Mouse (Mus musculus): ENCODE measurements around the gene Pthlh. TPM values are rescaled to one million over a fixed set of nuclear protein-coding genes. Genes with fewer than 3 reads are reported as not detected.
"Not testable (repeated sequence)": the region's sequence is repeated elsewhere in the genome, so short reads cannot be mapped to it uniquely, and the experiment has no call there.

The Pthlh gene
- 1 to 10 TPM in 1 of 2 experiments, under 1 TPM in 1; 0.88 to 1.1 TPM for total RNA-seq (2021)
- long read RNA-seq, experiment 1, partial matches to known transcripts, result 0 of 1 reads
- long read RNA-seq, experiment 1, other reads (novel, unspliced or antisense), result 0 of 1 reads
- long read RNA-seq, experiment 2, partial matches to known transcripts, result 1 of 4 reads
- long read RNA-seq, experiment 2, other reads (novel, unspliced or antisense), result 0 of 4 reads

GRCm38 (mm10) chr6:147263587-147264565 is at the start of gene Pthlh:
Gene Pthlh, minus strand, starts transcription at chr6:147264183.
- peak; percentile 64 to 69 for DNase-seq
- intact Hi-C loops (cut with DNase I), result loop anchor here (5.0 to 10.0 kb wide), 2 partner anchors 548 to 691 kb away; no protein-coding TSS in a partner anchor

- no peak for DNase-seq
- intact Hi-C loops (cut with DNase I), result no loop called here
Observed at GRCm38 (mm10) chr6:147313331-147313730, 49.3 kb upstream of the Pthlh start.

GRCm38 (mm10) chr6:147310435-147310978 is 46.5 kb upstream of the Pthlh start:
- DNase-seq, result no peak
- intact Hi-C loops (cut with DNase I), result no loop called here

- DNase-seq, result peak; percentile 2 to 5
- intact Hi-C loops (cut with DNase I), result no loop called here
Observed at GRCm38 (mm10) chr6:147310035-147310434, 46.1 kb upstream of the Pthlh start.

- DNase-seq, result peak; percentile 3 to 4
- intact Hi-C loops (cut with DNase I), result not testable (repeated sequence)
Observed at GRCm38 (mm10) chr6:147304236-147304635, 40.3 kb upstream of the Pthlh start.

- no peak for DNase-seq
- intact Hi-C loops (cut with DNase I), result no loop called here
Observed at GRCm38 (mm10) chr6:147299607-147300006, 35.6 kb upstream of the Pthlh start.

- no peak for DNase-seq
- intact Hi-C loops (cut with DNase I), result no loop called here
Observed at GRCm38 (mm10) chr6:147279309-147279708, 15.3 kb upstream of the Pthlh start.

- intact Hi-C loops (cut with DNase I), result loop anchor here (10.0 kb wide), 1 partner anchor 687 kb away; no protein-coding TSS in a partner anchor
Observed at GRCm38 (mm10) chr6:147268143-147268790, 4.3 kb upstream of the Pthlh start.

GRCm38 (mm10) chr6:147266466-147266865 is 2.5 kb upstream of the Pthlh start:
- intact Hi-C loops (cut with DNase I), result loop anchor here (10.0 kb wide), 1 partner anchor 688 kb away; no protein-coding TSS in a partner anchor

More at GRCm38 (mm10) chr6:147268143-147268790, 4.3 kb upstream of the Pthlh start:
- peak; percentile 13 to 43 for DNase-seq

GRCm38 (mm10) chr6:147263178-147263577 is 805 bp downstream of the Pthlh start:
- intact Hi-C loops (cut with DNase I), result loop anchor here (5.0 to 10.0 kb wide), 2 partner anchors 549 to 692 kb away; no protein-coding TSS in a partner anchor
- peak; percentile 5 to 20 for DNase-seq

More at GRCm38 (mm10) chr6:147266466-147266865, 2.5 kb upstream of the Pthlh start:
- no peak for DNase-seq

GRCm38 (mm10) chr6:147261616-147262015 is 2.4 kb downstream of the Pthlh start:
- intact Hi-C loops (cut with DNase I), result loop anchor here (5.0 to 10.0 kb wide), 2 partner anchors 551 to 693 kb away; no protein-coding TSS in a partner anchor

GRCm38 (mm10) chr6:147260766-147261165 is 3.2 kb downstream of the Pthlh start:
- intact Hi-C loops (cut with DNase I), result loop anchor here (5.0 to 10.0 kb wide), 2 partner anchors 552 to 694 kb away; no protein-coding TSS in a partner anchor
- DNase-seq, result no peak

More at GRCm38 (mm10) chr6:147261616-147262015, 2.4 kb downstream of the Pthlh start:
- no peak for DNase-seq

GRCm38 (mm10) chr6:147247782-147248181 is 16.2 kb downstream of the Pthlh start:
- intact Hi-C loops (cut with DNase I), result no loop called here
- DNase-seq, result no peak

GRCm38 (mm10) chr6:147244294-147244693 is 19.7 kb downstream of the Pthlh start:
- DNase-seq, result no peak
- intact Hi-C loops (cut with DNase I), result loop anchor here (5.0 kb wide), 3 partner anchors 127 to 422 kb away; no protein-coding TSS in a partner anchor

- intact Hi-C loops (cut with DNase I), result loop anchor here (5.0 kb wide), 3 partner anchors 126 to 421 kb away; no protein-coding TSS in a partner anchor
- no peak for DNase-seq
Observed at GRCm38 (mm10) chr6:147243655-147244054, 20.3 kb downstream of the Pthlh start.

GRCm38 (mm10) chr6:147241541-147241940 is 22.4 kb downstream of the Pthlh start:
- intact Hi-C loops (cut with DNase I), result loop anchor here (5.0 kb wide), 3 partner anchors 124 to 419 kb away; no protein-coding TSS in a partner anchor
- no peak for DNase-seq

GRCm38 (mm10) chr6:147240203-147240804 is 23.7 kb downstream of the Pthlh start:
- peak; percentile 58 to 72 for DNase-seq

GRCm38 (mm10) chr6:147226696-147227095 is 37.3 kb downstream of the Pthlh start:
- intact Hi-C loops (cut with DNase I), result no loop called here
- DNase-seq, result no peak

More at GRCm38 (mm10) chr6:147240203-147240804, 23.7 kb downstream of the Pthlh start:
- intact Hi-C loops (cut with DNase I), result loop anchor here (5.0 kb wide), 3 partner anchors 123 to 418 kb away; no protein-coding TSS in a partner anchor

- intact Hi-C loops (cut with DNase I), result no loop called here
- no peak for DNase-seq
Observed at GRCm38 (mm10) chr6:147219099-147219498, 44.9 kb downstream of the Pthlh start.
